Mouse (Mus musculus): ENCODE measurements around the gene Ifnar2.

- no peak for TF ChIP-seq CTCF (IDR thresholded peaks at IDR 0.05; ENCODE audit: low read depth)
- no peak for TF ChIP-seq EP300 (IDR thresholded peaks at IDR 0.05; ENCODE audit: low read depth)
These were observed 65.5 kb downstream of the Ifnar2 start for GRCm38 (mm10) chr16:91438081-91438480.
